Mouse (Mus musculus) gastrocnemius, postnatal 25 days (tissue): ENCODE results near the gene Adam12. TPM values are rescaled to one million over a fixed set of nuclear protein-coding genes. Genes with fewer than 3 reads are reported as not detected.

Source experiments
- DNase-seq: peaks from one replicate; pipeline ENCODE4 v3.0.0; 2022
- microRNA-seq, 2 experiments: library from miRNA; unstranded; fragments of <30 nt; microRNA quantifications; one replicate each; pipeline ENCODE4 v1.2.0; 2021; ENCODE audit warnings: borderline replicate concordance in 2 of 2
- total RNA-seq, 2 experiments: library from RNA; stranded (reverse); gene quantifications; 1 replicate in 1 of 2; 2 replicates in 1 of 2; pipeline ENCODE4 v1.2.3; 2021

Gene Adam12
- total RNA-seq, 2 experiments from 2014 or later = 1.9 to 2.8 TPM

DNA sequence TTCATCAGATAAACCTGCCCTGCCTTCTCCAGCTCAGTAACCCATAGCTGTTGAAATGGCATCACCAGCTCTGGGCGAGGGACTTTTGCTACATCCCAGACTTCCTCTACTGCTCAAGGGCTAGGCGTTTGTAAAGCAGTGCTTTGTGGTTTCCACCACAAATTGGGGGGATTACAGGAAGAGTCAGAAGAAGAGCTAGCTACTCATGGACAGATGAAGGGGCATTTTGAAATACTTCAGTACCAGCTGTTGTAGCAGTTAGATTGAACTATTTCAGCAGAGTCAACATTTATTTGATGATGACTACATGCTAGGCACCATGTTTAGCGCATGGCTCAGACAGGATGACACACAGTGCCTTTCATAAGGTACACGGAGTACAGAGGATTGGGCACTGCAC is 361.7 kb downstream of the Adam12 start:
- no peak for DNase-seq

DNA sequence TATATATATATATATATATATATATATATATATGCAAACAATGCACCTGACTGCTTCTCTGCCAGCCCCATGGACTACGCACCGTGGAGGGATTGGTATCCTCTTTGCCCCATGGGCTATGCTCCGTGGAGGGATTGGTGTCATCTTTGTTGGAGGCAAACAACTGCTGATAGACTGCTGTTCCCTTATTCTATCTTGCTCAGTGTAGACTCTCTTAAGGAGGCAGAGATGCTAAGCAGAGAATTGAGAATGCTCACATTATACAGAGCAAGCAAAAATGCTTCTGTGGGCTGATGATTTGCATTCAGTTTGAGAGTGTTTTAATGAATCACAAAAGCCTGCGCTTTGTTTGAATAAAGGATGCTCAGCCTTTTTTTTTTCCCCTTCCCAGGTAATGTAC is 368.3 kb downstream of the Adam12 start:
- DNase-seq = no peak

DNA sequence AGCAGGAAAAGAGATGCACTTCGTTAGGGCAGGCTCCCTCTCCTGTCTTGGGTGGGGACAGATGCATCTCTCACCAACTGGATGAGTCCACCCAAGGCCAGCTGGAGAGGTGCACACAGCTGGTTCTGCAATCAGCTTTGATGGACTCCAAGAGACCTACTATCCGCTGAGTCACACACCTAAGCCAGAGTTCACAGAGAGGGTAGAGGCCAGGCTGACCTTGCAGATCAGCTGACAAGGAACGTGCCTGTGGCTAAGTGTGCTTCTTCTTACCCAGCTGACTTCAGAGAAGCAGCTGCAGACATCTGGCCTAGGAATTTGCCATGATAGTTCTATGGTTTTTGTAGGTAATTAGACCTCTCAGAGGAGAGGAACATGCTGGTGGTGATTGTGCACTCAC is 368.8 kb downstream of the Adam12 start:
- no peak for DNase-seq

DNA sequence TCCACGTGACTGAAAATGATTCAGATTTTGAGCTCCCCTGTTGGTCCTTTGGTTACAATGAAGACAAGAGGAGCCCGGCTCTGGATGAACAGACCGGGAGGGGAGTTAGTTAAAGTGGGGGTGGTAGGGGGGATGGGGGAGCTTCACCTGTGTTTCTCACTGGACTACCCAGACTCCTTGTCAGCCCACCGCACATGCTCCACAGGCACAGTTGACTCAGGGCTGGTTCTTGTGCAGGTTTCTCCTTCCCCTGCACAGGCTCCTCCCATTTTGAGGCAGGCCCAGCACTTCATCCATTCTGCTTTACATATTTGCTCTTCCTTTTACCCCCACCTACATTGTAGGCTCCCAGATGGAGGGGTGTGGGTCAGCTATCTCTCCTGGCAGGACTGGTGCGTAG is 369.2 kb downstream of the Adam12 start:
- DNase-seq = no peak

DNA sequence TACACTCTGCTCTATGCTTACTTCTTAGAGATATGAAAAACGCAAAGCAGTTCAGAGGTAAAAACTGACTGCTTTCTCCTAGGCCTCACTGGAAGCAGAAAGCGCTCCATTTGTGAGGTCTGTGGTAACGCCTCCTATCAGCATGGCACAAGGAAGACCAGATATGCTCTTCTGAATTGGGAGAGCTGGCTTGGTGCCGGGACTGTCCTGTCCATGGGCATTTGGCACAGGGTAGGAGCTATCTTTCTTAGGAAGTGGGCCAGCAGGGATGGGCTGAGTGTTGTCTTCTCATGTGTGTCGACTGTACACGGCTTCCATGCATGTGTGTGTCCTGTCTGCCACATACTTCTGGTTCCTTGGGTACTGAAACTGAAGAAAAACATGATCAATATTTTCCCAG is 369.7 kb downstream of the Adam12 start:
- no peak for DNase-seq

DNA sequence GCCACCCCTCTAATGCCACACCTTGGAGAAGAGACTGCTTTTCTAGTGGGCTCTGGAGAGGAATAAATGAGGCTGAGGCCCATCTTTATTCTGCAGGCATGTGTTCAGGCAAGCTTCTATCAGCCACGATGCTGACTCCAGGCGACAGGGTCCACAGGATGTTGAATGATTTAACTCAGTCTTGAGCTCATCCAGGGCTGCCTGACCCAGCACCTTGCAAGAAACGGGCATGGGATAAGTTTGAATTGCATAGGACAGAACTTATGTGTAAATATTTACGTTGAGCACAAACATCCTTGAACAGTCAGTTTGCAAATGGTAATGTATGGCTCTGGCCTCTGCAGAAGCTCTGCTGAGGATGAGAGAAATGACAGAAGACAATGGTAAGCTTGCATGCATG is 372.4 kb downstream of the Adam12 start:
- no peak for DNase-seq

DNA sequence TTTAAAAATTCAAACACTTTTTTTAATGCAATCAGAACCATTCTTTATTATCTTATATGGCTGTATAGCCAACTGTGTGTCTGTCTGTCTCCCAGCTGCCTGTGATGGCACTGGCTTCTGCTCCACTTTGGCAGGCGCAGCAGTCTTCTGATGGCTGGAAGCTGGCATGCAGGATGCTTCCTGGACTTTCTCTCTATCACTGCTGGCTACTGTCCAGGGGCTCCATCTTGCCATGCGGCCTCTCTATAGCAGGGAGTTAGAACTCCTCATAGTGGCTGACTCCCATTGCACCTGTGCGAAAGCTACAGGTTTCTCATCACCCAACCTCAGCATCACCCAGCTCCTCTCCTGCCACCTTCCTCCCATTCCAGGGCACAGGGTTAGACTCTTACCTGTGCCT is 373.4 kb downstream of the Adam12 start:
- no peak for DNase-seq

DNA sequence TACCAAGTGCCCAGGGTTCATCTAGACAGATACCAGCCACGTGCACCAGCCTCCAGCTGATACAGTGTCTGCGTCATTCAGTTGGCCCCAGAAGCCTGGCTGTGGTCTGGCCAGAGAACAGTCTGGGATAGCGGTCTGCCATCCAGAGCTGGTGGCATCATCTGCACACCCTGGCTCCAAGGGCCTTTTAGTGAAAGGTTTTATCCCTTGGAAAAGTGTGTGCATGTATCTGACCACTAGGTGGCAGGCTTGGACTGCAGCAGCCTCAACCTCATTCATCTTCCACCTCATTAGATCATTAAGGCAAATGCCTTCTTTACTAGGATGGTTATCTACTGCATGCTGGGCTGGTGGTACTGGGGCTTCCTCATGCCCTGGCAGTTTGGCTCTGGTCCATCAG is 375.7 kb downstream of the Adam12 start:
- peak; percentile 22 for DNase-seq

DNA sequence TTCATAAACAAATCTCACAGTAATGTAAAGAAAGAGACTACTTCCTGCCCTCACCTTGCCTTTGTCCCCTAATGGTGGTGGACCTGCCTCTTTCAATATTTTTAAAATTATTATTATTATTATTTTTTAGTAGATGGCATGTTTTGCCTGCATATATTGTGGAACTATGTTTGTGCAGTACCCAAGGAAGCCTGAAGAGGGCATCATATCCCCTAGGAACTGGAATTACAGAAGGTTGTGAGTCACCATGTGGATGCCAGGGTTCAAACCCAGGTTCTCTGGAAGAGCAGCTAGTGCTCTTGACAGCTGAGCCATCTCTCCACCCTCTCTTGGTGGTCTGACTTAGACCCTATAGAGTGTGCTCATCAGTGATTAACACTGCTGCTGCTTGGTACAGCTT is 381.2 kb downstream of the Adam12 start:
- no peak for DNase-seq

DNA sequence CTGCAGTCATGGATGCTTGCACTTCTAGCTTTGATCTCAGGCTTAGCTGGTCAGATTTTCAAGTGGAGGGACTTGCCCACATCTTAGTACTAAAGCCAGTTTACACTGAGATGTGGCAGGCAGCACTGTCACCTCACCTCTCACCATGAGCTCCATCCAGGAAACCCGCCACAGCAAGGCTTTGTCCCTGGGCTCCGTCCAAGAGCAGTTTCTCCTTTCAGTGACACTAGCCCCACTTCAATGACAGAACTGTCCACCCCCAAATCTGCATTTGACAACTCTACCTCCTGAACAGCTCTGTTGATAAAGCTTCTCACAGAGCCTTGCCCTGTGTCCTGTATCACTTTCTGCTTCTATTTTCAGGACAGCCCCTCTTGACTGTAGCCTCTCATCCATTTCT is 383.8 kb downstream of the Adam12 start:
- DNase-seq = no peak

DNA sequence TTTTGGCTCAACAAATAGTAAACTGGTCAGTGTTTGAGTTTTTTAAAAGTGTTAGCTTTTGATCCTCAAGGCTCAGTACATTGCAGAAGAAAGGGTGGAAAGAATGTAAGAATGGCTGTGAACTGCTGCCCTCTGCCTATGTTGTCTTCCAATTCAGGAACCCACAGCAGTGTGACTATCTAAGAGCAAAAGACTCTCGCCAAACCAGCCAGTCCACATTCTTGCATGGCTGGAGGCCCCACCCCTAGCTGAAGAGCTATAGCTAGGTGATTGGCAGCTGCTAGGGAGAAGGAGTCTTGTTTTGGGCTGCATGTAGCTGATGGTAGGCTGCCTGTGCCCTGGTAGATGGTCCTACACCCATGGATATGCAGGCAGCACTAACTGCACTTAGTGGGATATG is 384.8 kb downstream of the Adam12 start:
- DNase-seq = no peak

DNA sequence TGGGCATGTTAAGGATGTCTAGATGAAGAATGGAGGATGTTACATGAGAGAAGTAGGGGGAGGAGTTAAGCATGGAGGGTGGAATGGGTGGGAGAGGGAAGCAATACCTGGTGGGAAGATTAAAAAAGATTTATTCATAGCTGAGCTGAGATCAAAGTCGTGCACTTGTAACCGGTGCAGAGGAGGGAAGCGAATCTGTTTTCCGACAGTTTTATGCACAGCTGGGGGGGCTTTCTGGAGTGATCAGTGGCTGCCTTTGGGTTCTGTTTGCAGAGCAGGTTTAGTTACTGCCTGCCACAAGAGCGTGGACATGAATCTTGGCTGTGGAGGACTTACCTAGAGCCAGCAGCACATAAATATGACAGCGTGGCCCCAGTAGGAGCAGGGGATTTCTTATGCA is 389.9 kb downstream of the Adam12 start:
- no peak for DNase-seq

DNA sequence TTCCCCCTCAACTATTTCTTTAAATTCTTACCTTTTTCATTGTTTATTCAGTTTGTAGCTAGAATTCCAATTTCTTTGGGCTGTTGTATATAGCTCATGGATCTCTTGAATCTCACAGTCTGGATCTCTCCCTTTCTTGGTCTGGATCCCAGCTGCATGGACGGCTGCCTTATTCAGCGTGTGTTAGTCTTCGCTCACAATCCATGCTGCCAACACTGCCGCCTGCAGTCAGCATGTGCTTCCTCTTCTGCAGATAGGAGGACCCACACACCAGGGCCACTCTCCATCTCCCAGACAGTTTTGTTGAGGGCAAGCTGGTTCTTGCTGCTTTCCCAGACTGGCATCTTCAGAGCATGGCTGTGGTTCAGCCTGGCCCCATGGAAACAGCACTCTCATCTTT is 392.4 kb downstream of the Adam12 start:
- DNase-seq = no peak

Small RNAs within 50 kb of the gene (microRNA-seq; reads per million reads assigned to microRNA genes)
- 0 reads per million in 2 experiments for gene Gm23631

Other genes starting within 250 kb of the Adam12 start
- gene D7Ertd443e, start 153.5 kb upstream of the Adam12 start, total RNA-seq = not detected